Mouse (Mus musculus) hematopoietic stem cell, adult 5-6 weeks (primary cell): ENCODE data around the gene Tmeff1. TPM values are rescaled to one million over a fixed set of nuclear protein-coding genes. Genes with fewer than 3 reads are reported as not detected.
"Not testable (repeated sequence)": the region's sequence is repeated elsewhere in the genome, so short reads cannot be mapped to it uniquely, and the experiment has no call there.

Experiments
- ATAC-seq, 2 experiments: fragments of 125-278 bp in 1 of 2; replicated peaks in 1 of 2; 2 replicates each; pipeline ENCODE4 v1.8.0; 2016 to 2017; ENCODE audit warnings: inconsistent platforms in 2 of 2, mild to moderate bottlenecking in 2 of 2, moderate number of reproducible peaks in 2 of 2, low read depth in 1 of 2, moderate TSS enrichment in 1 of 2; ENCODE audit not compliant: low FRiP score in 2 of 2, poor library complexity in 2 of 2, severe bottlenecking in 2 of 2, insufficient read depth in 1 of 2, low TSS enrichment in 1 of 2
- total RNA-seq: library from RNA; stranded (forward); fragments of 172-1452, 232-1000 nt; gene quantifications from 2 replicates; pipeline ENCODE4 v1.2.3, GENCODE M21; 2017

The Tmeff1 gene
- total RNA-seq, 1 experiment from 2014 or later, result 0.50 TPM

DNA sequence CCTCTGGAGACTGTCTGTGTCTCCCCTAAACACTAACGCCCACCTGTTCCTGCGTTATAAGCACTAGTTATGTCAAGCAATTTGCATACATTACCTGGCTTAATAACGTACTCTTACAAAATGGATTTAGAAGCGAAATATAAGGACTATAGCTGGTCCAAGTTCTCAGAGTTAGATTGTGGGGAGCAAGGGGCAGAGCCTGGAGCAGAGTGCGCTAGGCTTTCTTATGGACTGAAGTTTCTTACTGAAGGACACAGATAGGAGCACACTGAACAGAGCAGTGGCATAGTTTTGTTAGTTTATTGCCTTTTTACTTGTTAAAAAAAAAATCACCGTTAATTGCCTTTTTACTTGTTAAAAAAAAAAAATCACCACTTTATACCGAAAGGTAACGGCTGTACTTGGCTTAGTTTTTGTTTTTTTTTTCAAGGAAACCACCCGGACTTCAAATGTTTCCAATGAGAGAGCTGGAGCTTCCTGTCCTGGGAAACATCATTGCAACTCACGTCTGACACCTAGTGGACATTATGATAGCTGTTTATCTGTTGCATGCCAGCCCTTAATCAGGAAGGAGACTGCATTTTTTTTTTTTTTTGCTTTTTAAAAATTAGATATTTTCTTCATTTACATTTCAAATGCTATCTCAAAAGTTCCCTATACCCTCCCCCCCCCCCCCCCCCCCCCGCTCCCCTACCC lies 95.8 kb downstream of the Tmeff1 start:
- peak; percentile 75 to 81; a peak in 3 of 4 replicates for ATAC-seq

- no peak for ATAC-seq
These were observed 98.2 kb downstream of the Tmeff1 start for GRCm38 (mm10) chr4:48683126-48683525.

DNA sequence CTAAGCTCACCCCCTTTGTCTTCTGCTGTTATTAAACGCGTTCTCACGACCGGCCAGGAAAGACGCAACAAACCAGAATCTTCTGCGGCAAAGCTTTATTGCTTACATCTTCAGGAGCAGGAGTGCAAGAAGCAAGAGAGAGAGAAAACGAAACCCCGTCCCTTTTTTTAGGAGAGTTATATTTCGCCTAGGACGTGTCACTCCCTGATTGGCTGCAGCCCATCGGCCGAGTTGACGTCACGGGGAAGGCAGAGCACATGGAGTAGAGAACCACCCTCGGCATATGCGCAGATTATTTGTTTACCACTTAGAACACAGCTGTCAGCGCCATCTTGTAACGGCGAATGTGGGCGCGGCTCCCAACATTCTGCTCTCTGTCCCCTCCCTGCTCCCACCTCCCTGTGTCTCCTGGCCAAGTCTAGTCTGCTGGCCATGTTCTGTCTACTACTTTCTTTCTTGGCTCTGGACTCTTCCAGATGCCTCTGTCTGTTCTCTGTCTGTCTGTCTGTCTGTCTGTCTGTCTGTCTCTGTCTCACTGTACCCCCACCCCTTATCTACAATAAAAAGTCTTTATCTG lies 98.7 kb downstream of the Tmeff1 start:
- not testable (repeated sequence) for ATAC-seq

DNA sequence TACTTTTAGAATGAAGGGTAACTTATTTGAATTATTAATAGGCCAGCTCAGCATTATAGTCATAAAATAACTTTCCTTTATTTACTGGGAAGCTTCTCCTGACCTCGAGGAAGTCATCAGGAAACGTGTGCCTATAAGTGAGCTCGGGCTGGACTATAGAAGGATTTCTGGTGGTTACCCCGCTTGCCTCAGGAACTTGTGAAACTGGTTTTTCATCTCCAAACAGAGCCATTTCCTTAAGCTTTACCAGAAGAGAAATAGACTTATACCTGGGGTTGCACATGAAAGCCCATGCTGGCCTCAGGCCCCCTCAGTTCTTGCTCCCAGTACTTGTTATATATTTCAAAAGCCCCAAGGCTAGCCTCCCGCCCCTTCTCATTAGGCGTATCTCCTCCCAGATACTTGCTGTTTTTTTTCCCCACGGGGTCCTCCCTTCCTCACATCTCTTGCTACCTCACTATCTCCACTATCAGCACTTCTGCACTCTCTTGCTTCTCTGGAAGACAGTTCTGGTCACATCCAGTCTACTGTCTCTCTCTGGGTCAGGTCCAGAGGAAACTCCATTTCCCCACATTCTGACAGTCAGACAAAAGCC lies 99.7 kb downstream of the Tmeff1 start:
- ATAC-seq, result no peak

- ATAC-seq, result no peak
These were observed 103.2 kb downstream of the Tmeff1 start for GRCm38 (mm10) chr4:48688148-48688547.

DNA sequence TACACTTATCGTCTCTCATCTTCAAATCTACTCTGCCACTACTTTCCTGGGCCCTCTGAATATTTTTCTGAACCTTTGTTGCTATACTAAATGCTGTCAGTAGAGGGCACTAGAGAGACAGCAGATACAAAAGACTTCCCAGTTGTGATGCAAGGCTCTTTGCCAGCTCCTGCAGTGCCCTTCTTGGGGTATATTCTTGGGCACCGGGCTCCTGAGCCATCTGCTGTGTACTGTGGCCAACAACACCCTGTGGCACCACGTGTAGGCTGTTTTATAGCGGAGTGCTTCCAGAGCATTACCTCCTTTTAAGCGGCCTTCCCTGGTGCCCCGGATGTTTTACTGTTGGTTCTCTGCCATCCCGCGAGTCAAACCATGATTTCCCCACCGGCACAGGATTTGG lies 105.7 kb downstream of the Tmeff1 start:
- peak in 1 of 2 experiments; percentile 17; a peak in 1 of 4 replicates for ATAC-seq

GRCm38 (mm10) chr4:48691793-48692437 lies 106.9 kb downstream of the Tmeff1 start:
- peak; percentile 56 to 65 for ATAC-seq

DNA sequence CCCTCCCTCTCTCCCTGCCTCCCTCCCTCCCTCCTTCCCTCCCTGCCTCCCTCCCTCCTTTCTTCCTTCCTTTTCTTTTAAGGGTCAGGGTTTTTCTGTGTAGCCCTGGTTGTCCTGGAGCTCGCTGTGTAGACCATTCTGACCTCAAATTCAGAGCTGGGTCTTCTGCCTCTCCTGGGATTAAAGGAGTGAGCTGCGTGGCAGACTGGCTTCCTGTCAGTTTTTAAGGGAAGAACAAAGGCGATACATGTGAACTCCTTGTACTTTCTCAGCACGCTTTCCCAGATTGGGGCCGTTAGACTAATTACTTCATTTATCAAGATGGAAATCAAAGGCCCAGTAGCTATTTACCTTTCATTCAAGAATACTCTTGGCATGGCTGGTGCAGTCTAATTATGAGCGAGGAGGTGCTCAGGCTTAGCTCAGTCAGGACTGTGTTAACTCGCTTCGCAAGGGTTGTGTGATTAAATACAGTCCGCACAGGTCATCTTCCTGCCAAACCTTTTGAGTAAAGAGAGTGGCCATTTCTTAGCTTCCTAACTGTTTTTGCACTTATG lies 107.8 kb downstream of the Tmeff1 start:
- ATAC-seq, result no peak

DNA sequence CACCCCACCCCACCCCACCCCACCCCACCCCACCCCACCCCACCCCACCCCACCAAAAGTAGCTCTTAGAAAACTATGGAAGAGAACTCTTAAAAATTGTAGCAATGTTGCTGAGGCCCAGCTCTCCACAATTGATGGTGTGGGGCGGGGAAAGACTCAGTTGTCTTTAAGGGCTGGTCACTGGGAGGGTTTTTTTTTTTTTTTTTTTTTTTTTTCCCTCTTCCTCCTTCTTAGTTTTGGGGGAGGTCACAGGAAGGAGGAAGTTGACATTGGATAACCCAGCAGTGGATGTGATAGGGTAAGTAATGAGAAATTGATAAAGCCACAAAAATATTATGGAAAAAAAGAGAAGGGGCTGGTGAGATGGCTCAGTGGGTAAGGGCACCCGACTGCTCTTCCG lies 111.7 kb downstream of the Tmeff1 start:
- ATAC-seq, result no peak

- ATAC-seq, result no peak
These were observed 112.3 kb downstream of the Tmeff1 start for GRCm38 (mm10) chr4:48697302-48697701.

Other genes starting within 250 kb of the Tmeff1 start
- 56.1 and 62.4 TPM in 2 replicates for gene Tex10, start 111.7 kb upstream of the Tmeff1 start, total RNA-seq
- 25.4 and 27.7 TPM in 2 replicates for gene Msantd3, start 45.2 kb upstream of the Tmeff1 start, total RNA-seq
- gene Cavin4, start 78.3 kb downstream of the Tmeff1 start, total RNA-seq, result not detected in 2 replicates